Mouse (Mus musculus) E14TG2a.4 (cell line): ENCODE measurements around the gene Inf2.

Experiments
- CTCF ChIP-seq: conservative IDR thresholded peaks from 2 replicates; pipeline ENCODE4 v1.5.1; 2014; ENCODE audit warnings: low read length
- POU5F1 ChIP-seq: IDR thresholded peaks from 2 replicates; pipeline ENCODE4 v1.6.1; 2014; ENCODE audit warnings: low read length, borderline replicate concordance

DNA sequence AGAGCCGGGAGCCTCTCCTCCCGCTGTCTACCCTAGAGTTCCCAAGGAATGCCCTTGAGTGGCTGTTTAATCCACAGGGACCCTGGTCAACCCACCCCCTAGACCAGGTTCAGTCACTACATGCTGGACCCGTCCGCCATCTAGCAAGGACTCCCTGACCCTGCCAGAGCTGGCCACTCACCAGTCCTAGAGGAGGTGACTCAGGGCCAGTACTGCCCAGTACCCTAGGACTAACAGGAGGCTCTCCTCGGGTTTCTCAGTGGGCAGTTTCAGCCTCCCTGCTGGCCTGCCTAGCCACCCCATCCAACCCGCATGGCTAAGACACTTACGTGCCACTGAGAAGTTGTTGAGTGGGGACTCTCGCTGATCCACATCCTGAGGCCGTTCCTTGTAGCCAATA, 73.3 kb downstream of the Inf2 start:
- TF ChIP-seq CTCF: no peak
- no peak for TF ChIP-seq POU5F1
